Mouse (Mus musculus): ENCODE data around the gene Olfr1276. TPM values are rescaled to one million over a fixed set of nuclear protein-coding genes. Genes with fewer than 3 reads are reported as not detected.

The Olfr1276 gene
- polyA plus RNA-seq (2015; fragmentation: Nextera tagmentation; extraction: Ambion mirVana), result not detected in 2 replicates

- no peak within 1 kb of the TSS for H3K4me3 ChIP-seq (replicated peaks)
- no peak within 1 kb of the TSS for H3K4me2 ChIP-seq
- H3K36me3 ChIP-seq, result no peaks in the 10 kb centered on the region
- H3K27me3 ChIP-seq (replicated peaks), result no peaks in the 10 kb centered on the region
- H3K27ac ChIP-seq, result no peak within 1 kb of the TSS
- ATAC-seq (ENCODE audit: insufficient read depth, low FRiP score, low read depth), result no peak
- H3K9ac ChIP-seq, result no peak within 1 kb of the TSS
- H3K9me3 ChIP-seq, result no peaks in the 10 kb centered on the region
- H3K4me1 ChIP-seq, result no peaks in the 10 kb centered on the region
Observed at GRCm38 (mm10) chr2:111254216-111254615, at the start of gene Olfr1276. Gene Olfr1276, plus strand, starts transcription at chr2:111254516.

GRCm38 (mm10) chr2:111229502-111229901 is 24.8 kb upstream of the Olfr1276 start, which contains the start of gene 4930430A15Rik:
Gene 4930430A15Rik, minus strand, starts transcription at chr2:111229602.
- WGBS, result 79% methylated on average over 6 of the region's 6 CpGs
- H3K9me3 ChIP-seq, result no peaks in the 10 kb centered on the region
- H3K4me1 ChIP-seq, result no peaks in the 10 kb centered on the region
- no peak within 1 kb of the TSS for H3K27ac ChIP-seq
- H3K36me3 ChIP-seq, result no peaks in the 10 kb centered on the region
- no peaks in the 10 kb centered on the region for H3K27me3 ChIP-seq (replicated peaks)
- H3K4me2 ChIP-seq, result no peak within 1 kb of the TSS
- H3K9ac ChIP-seq, result no peak within 1 kb of the TSS
- ATAC-seq (ENCODE audit: insufficient read depth, low FRiP score, low read depth), result no peak
- no peak within 1 kb of the TSS for H3K4me3 ChIP-seq (replicated peaks)

GRCm38 (mm10) chr2:111235186-111235585 is 19.1 kb upstream of the Olfr1276 start, which contains the start of gene Olfr1275:
Gene Olfr1275, minus strand, starts transcription at chr2:111235286.
- H3K4me1 ChIP-seq, result no peaks in the 10 kb centered on the region
- H3K9ac ChIP-seq, result no peak within 1 kb of the TSS
- H3K4me3 ChIP-seq (replicated peaks), result no peak within 1 kb of the TSS
- H3K9me3 ChIP-seq, result no peaks in the 10 kb centered on the region
- no peak within 1 kb of the TSS for H3K4me2 ChIP-seq
- H3K36me3 ChIP-seq, result no peaks in the 10 kb centered on the region
- no peaks in the 10 kb centered on the region for H3K27me3 ChIP-seq (replicated peaks)
- no peak within 1 kb of the TSS for H3K27ac ChIP-seq
- 67% methylated on average over 1 of the region's 1 CpGs for WGBS
- no peak for ATAC-seq (ENCODE audit: insufficient read depth, low FRiP score, low read depth)

- 81% methylated on average over 2 of the region's 2 CpGs for WGBS
- H3K4me3 ChIP-seq (replicated peaks), result no peak within 1 kb of the TSS
- no peaks in the 10 kb centered on the region for H3K36me3 ChIP-seq
- no peaks in the 10 kb centered on the region for H3K9me3 ChIP-seq
- H3K9ac ChIP-seq, result no peak within 1 kb of the TSS
- no peak for ATAC-seq (ENCODE audit: insufficient read depth, low FRiP score, low read depth)
- H3K4me2 ChIP-seq, result no peak within 1 kb of the TSS
- H3K4me1 ChIP-seq, result no peaks in the 10 kb centered on the region
- no peaks in the 10 kb centered on the region for H3K27me3 ChIP-seq (replicated peaks)
- no peak within 1 kb of the TSS for H3K27ac ChIP-seq
Observed at GRCm38 (mm10) chr2:111274006-111274405, 19.7 kb downstream of the Olfr1276 start, which contains the start of gene Olfr1277. Gene Olfr1277, minus strand, starts transcription at chr2:111274106.

- Histone ChIP-seq H3K27me3 (replicated peaks) (no peaks in the 10 kb centered on the region), H3K4me3 (replicated peaks) (no peak within 1 kb of the TSS), H3K4me1 (no peaks in the 10 kb centered on the region), H3K4me2 (no peak within 1 kb of the TSS), H3K9ac (no peak within 1 kb of the TSS), H3K9me3 (no peaks in the 10 kb centered on the region), H3K36me3 (no peaks in the 10 kb centered on the region), H3K27ac (no peak within 1 kb of the TSS)
- no peak for ATAC-seq (ENCODE audit: insufficient read depth, low FRiP score, low read depth)
Observed at GRCm38 (mm10) chr2:111289836-111290235, 35.5 kb downstream of the Olfr1276 start, which contains the start of gene Olfr1278. Gene Olfr1278, plus strand, starts transcription at chr2:111290136.

GRCm38 (mm10) chr2:111298541-111298940 is 44.2 kb downstream of the Olfr1276 start:
- Histone ChIP-seq H3K27me3 (replicated peaks) (no peaks in the 10 kb centered on the region), H3K9ac (no peak overlapping the region), H3K4me2 (no peak overlapping the region), H3K9me3 (no peaks in the 10 kb centered on the region), H3K4me3 (replicated peaks) (no peak overlapping the region), H3K27ac (no peak overlapping the region), H3K36me3 (no peaks in the 10 kb centered on the region), H3K4me1 (no peaks in the 10 kb centered on the region)
- ATAC-seq (ENCODE audit: insufficient read depth, low FRiP score, low read depth), result no peak

- Histone ChIP-seq H3K27ac (no peak within 1 kb of the TSS), H3K4me2 (no peak within 1 kb of the TSS)
Observed at GRCm38 (mm10) chr2:111300374-111300773, 46.1 kb downstream of the Olfr1276 start, which contains the start of gene Olfr1279. Gene Olfr1279, plus strand, starts transcription at chr2:111300635.

More at GRCm38 (mm10) chr2:111300374-111300773, 46.1 kb downstream of the Olfr1276 start, which contains the start of gene Olfr1279:
- H3K4me1 ChIP-seq, result no peaks in the 10 kb centered on the region
- no peaks in the 10 kb centered on the region for H3K36me3 ChIP-seq
- H3K9ac ChIP-seq, result no peak within 1 kb of the TSS
- no peak for ATAC-seq (ENCODE audit: insufficient read depth, low FRiP score, low read depth)
- no peaks in the 10 kb centered on the region for H3K27me3 ChIP-seq (replicated peaks)
- H3K9me3 ChIP-seq, result no peaks in the 10 kb centered on the region
- no peak within 1 kb of the TSS for H3K4me3 ChIP-seq (replicated peaks)

Other genes with a start within 250 kb of the Olfr1276 start
- gene Gm13941, start 148.5 kb upstream of the Olfr1276 start, polyA plus RNA-seq (2015; fragmentation: Nextera tagmentation; extraction: Ambion mirVana), result not detected in 2 replicates
- not detected in 2 replicates for gene Gm15130, start 101.6 kb upstream of the Olfr1276 start, polyA plus RNA-seq (2015; fragmentation: Nextera tagmentation; extraction: Ambion mirVana)
- not detected in 2 replicates for gene 4930430A15Rik, start 24.9 kb upstream of the Olfr1276 start, polyA plus RNA-seq (2015; fragmentation: Nextera tagmentation; extraction: Ambion mirVana)
- gene Olfr1275, start 19.2 kb upstream of the Olfr1276 start, polyA plus RNA-seq (2015; fragmentation: Nextera tagmentation; extraction: Ambion mirVana), result not detected in 2 replicates
- not detected in 2 replicates for gene Olfr1277, start 19.6 kb downstream of the Olfr1276 start, polyA plus RNA-seq (2015; fragmentation: Nextera tagmentation; extraction: Ambion mirVana)
- gene Olfr1278, start 35.6 kb downstream of the Olfr1276 start, polyA plus RNA-seq (2015; fragmentation: Nextera tagmentation; extraction: Ambion mirVana), result not detected in 2 replicates
- gene Olfr1279, start 46.1 kb downstream of the Olfr1276 start, polyA plus RNA-seq (2015; fragmentation: Nextera tagmentation; extraction: Ambion mirVana), result not detected in 2 replicates
- not detected in 2 replicates for gene Olfr1280, start 59.5 kb downstream of the Olfr1276 start, polyA plus RNA-seq (2015; fragmentation: Nextera tagmentation; extraction: Ambion mirVana)
- gene Olfr1281, start 72.0 kb downstream of the Olfr1276 start, polyA plus RNA-seq (2015; fragmentation: Nextera tagmentation; extraction: Ambion mirVana), result not detected in 2 replicates
- not detected in 2 replicates for gene Olfr1282, start 81.6 kb downstream of the Olfr1276 start, polyA plus RNA-seq (2015; fragmentation: Nextera tagmentation; extraction: Ambion mirVana)
- not detected in 2 replicates for gene Olfr1283, start 112.3 kb downstream of the Olfr1276 start, polyA plus RNA-seq (2015; fragmentation: Nextera tagmentation; extraction: Ambion mirVana)
- not detected in 2 replicates for gene Olfr1284, start 121.0 kb downstream of the Olfr1276 start, polyA plus RNA-seq (2015; fragmentation: Nextera tagmentation; extraction: Ambion mirVana)
- not detected in 2 replicates for gene Olfr1286, start 168.6 kb downstream of the Olfr1276 start, polyA plus RNA-seq (2015; fragmentation: Nextera tagmentation; extraction: Ambion mirVana)
- not detected in 2 replicates for gene Olfr1287, start 194.6 kb downstream of the Olfr1276 start, polyA plus RNA-seq (2015; fragmentation: Nextera tagmentation; extraction: Ambion mirVana)
- not detected in 2 replicates for gene Olfr1288, start 219.6 kb downstream of the Olfr1276 start, polyA plus RNA-seq (2015; fragmentation: Nextera tagmentation; extraction: Ambion mirVana)
- gene Olfr1289, start 226.3 kb downstream of the Olfr1276 start, polyA plus RNA-seq (2015; fragmentation: Nextera tagmentation; extraction: Ambion mirVana), result not detected in 2 replicates
- gene Olfr1290, start 239.3 kb downstream of the Olfr1276 start, polyA plus RNA-seq (2015; fragmentation: Nextera tagmentation; extraction: Ambion mirVana), result not detected in 2 replicates
- not detected in 2 replicates for gene Olfr1291-ps1, start 242.7 kb downstream of the Olfr1276 start, polyA plus RNA-seq (2015; fragmentation: Nextera tagmentation; extraction: Ambion mirVana)

All from stomach, embryonic 15.5 days (tissue).